Mouse (Mus musculus) splenic B cell, adult 2 months (primary cell): ENCODE results near the gene Snx12.
"Not testable (repeated sequence)": the region's sequence is repeated elsewhere in the genome, so short reads cannot be mapped to it uniquely, and the experiment has no call there.

ENCODE experiments used
- DNase-seq: peaks from one replicate; pipeline ENCODE4 v3.0.0-alpha.2; 2011; ENCODE audit warnings: low read depth, low spot score
- H3K27me3 ChIP-seq: 2 replicates; pipeline ENCODE4 v1.6.1; 2012; ENCODE audit warnings: mild to moderate bottlenecking, low read length, moderate library complexity, mixed read lengths; ENCODE audit not compliant: control insufficient read depth, poor library complexity, insufficient read depth, severe bottlenecking
- H3K36me3 ChIP-seq: 2 replicates; pipeline ENCODE4 v1.6.1; 2012; ENCODE audit warnings: mild to moderate bottlenecking, low read length, moderate library complexity, mixed read lengths; ENCODE audit not compliant: control insufficient read depth, poor library complexity, insufficient read depth, severe bottlenecking

Snx12 gene

GRCm38 (mm10) chrX:101085211-101085610, 137.2 kb downstream of the Snx12 start:
- not testable (repeated sequence) for H3K36me3 ChIP-seq, H3K27me3 ChIP-seq, DNase-seq

GRCm38 (mm10) chrX:101084192-101084591, 138.2 kb downstream of the Snx12 start:
- no peaks in the 10 kb centered on the region for H3K27me3 ChIP-seq
- DNase-seq = no peak
- H3K36me3 ChIP-seq = no peaks in the 10 kb centered on the region

- no peak for DNase-seq
- Histone ChIP-seq H3K27me3 (no peaks in the 10 kb centered on the region), H3K36me3 (no peaks in the 10 kb centered on the region)
These were observed 157.1 kb downstream of the Snx12 start for GRCm38 (mm10) chrX:101065245-101065644.

- DNase-seq = no peak
- Histone ChIP-seq H3K27me3 (no peaks in the 10 kb centered on the region), H3K36me3 (no peaks in the 10 kb centered on the region)
These were observed 158.9 kb downstream of the Snx12 start for GRCm38 (mm10) chrX:101063503-101063902.

GRCm38 (mm10) chrX:101059541-101059940, 162.8 kb downstream of the Snx12 start, which contains the start of gene Tex11:
Gene Tex11 (minus strand): TSS chrX:101059667.
- DNase-seq = no peak
- H3K36me3 ChIP-seq = no peaks in the 10 kb centered on the region
- no peaks in the 10 kb centered on the region for H3K27me3 ChIP-seq
